Mouse (Mus musculus): Measurements from ENCODE around the gene Uncx. TPM values are rescaled to one million over a fixed set of nuclear protein-coding genes. Genes with fewer than 3 reads are reported as not detected.
"Not testable (repeated sequence)": the region's sequence is repeated elsewhere in the genome, so short reads cannot be mapped to it uniquely, and the experiment has no call there.

Gene Uncx
- polyA plus RNA-seq, 1 experiment from 2014 or later, result not detected

- no peak overlapping the region for H3K27ac ChIP-seq (ENCODE audit: low read depth, low read length)
Observed at GRCm38 (mm10) chr5:139581308-139581868, 38.1 kb downstream of the Uncx start.

GRCm38 (mm10) chr5:139584971-139585747 is 41.9 kb downstream of the Uncx start:
- ATAC-seq, result no peak

More at GRCm38 (mm10) chr5:139581308-139581868, 38.1 kb downstream of the Uncx start:
- Histone ChIP-seq H3K9ac (ENCODE audit: low read depth, low read length) (no peak overlapping the region), H3K4me1 (replicated peaks; ENCODE audit: control insufficient read depth, insufficient read depth, low read length) (no peaks in the 10 kb centered on the region), H3K36me3 (ENCODE audit: control insufficient read depth, insufficient read depth) (no peaks in the 10 kb centered on the region), H3K27me3 (replicated peaks; ENCODE audit: control insufficient read depth, insufficient read depth, low read length) (peaks cover 60% of the 10 kb centered on the region), H3K4me2 (replicated peaks; ENCODE audit: low read depth) (no peak overlapping the region), H3K9me3 (ENCODE audit: control insufficient read depth) (no peaks in the 10 kb centered on the region), H3K4me3 (ENCODE audit: low read depth, low read length) (no peak overlapping the region)
- TF ChIP-seq CTCF (IDR thresholded peaks at IDR 0.05; ENCODE audit: low read depth), result peak; percentile 12; the same call in 1 of the 2 replicates
- 6% methylated on average over 10 of the region's 10 CpGs for WGBS
- no peak for ATAC-seq

GRCm38 (mm10) chr5:139585748-139586060 is 42.4 kb downstream of the Uncx start:
- Histone ChIP-seq H3K27me3 (replicated peaks; ENCODE audit: control insufficient read depth, insufficient read depth, low read length) (peaks cover 56% of the 10 kb centered on the region), H3K4me1 (replicated peaks; ENCODE audit: control insufficient read depth, insufficient read depth, low read length) (no peaks in the 10 kb centered on the region), H3K4me2 (replicated peaks; ENCODE audit: low read depth) (no peak overlapping the region; the same call in 1 of the 2 replicates), H3K9me3 (ENCODE audit: control insufficient read depth) (no peaks in the 10 kb centered on the region), H3K4me3 (ENCODE audit: low read depth, low read length) (no peak overlapping the region), H3K9ac (ENCODE audit: low read depth, low read length) (no peak overlapping the region), H3K36me3 (ENCODE audit: control insufficient read depth, insufficient read depth) (no peaks in the 10 kb centered on the region), H3K27ac (ENCODE audit: low read depth, low read length) (no peak overlapping the region)
- 13% methylated on average over 8 of the region's 8 CpGs for WGBS
- no peak for ATAC-seq
- TF ChIP-seq CTCF (IDR thresholded peaks at IDR 0.05; ENCODE audit: low read depth), result no peak

More at GRCm38 (mm10) chr5:139584971-139585747, 41.9 kb downstream of the Uncx start:
- H3K9me3 ChIP-seq (ENCODE audit: control insufficient read depth), result no peaks in the 10 kb centered on the region
- H3K27ac ChIP-seq (ENCODE audit: low read depth, low read length), result no peak overlapping the region
- 8% methylated on average over 39 of the region's 39 CpGs for WGBS
- peak overlapping the region; percentile 17; the same call in 1 of the 2 replicates for H3K4me2 ChIP-seq (replicated peaks; ENCODE audit: low read depth)
- no peak overlapping the region for H3K4me3 ChIP-seq (ENCODE audit: low read depth, low read length)
- H3K9ac ChIP-seq (ENCODE audit: low read depth, low read length), result no peak overlapping the region
- no peaks in the 10 kb centered on the region for H3K36me3 ChIP-seq (ENCODE audit: control insufficient read depth, insufficient read depth)
- no peak for TF ChIP-seq CTCF (IDR thresholded peaks at IDR 0.05; ENCODE audit: low read depth)
- H3K4me1 ChIP-seq (replicated peaks; ENCODE audit: control insufficient read depth, insufficient read depth, low read length), result no peaks in the 10 kb centered on the region
- peaks cover 61% of the 10 kb centered on the region for H3K27me3 ChIP-seq (replicated peaks; ENCODE audit: control insufficient read depth, insufficient read depth, low read length)

GRCm38 (mm10) chr5:139587459-139587858 is 44.2 kb downstream of the Uncx start:
- WGBS, result 78% methylated on average over 4 of the region's 5 CpGs
- not testable (repeated sequence) for H3K4me1 ChIP-seq (replicated peaks; ENCODE audit: control insufficient read depth, insufficient read depth, low read length); H3K27ac ChIP-seq (ENCODE audit: low read depth, low read length); H3K4me3 ChIP-seq (ENCODE audit: low read depth, low read length); H3K36me3 ChIP-seq (ENCODE audit: control insufficient read depth, insufficient read depth); H3K4me2 ChIP-seq (replicated peaks; ENCODE audit: low read depth); H3K9me3 ChIP-seq (ENCODE audit: control insufficient read depth); ATAC-seq; H3K9ac ChIP-seq (ENCODE audit: low read depth, low read length)
- peak; percentile 36 for TF ChIP-seq CTCF (IDR thresholded peaks at IDR 0.05; ENCODE audit: low read depth)
- H3K27me3 ChIP-seq (replicated peaks; ENCODE audit: control insufficient read depth, insufficient read depth, low read length), result peaks cover 45% of the 10 kb centered on the region

- not testable (repeated sequence) for ATAC-seq; H3K9me3 ChIP-seq (ENCODE audit: control insufficient read depth); H3K4me1 ChIP-seq (replicated peaks; ENCODE audit: control insufficient read depth, insufficient read depth, low read length); H3K9ac ChIP-seq (ENCODE audit: low read depth, low read length); H3K4me3 ChIP-seq (ENCODE audit: low read depth, low read length); H3K4me2 ChIP-seq (replicated peaks; ENCODE audit: low read depth); H3K36me3 ChIP-seq (ENCODE audit: control insufficient read depth, insufficient read depth); H3K27ac ChIP-seq (ENCODE audit: low read depth, low read length)
- 27% methylated on average over 6 of the region's 6 CpGs for WGBS
- H3K27me3 ChIP-seq (replicated peaks; ENCODE audit: control insufficient read depth, insufficient read depth, low read length), result peaks cover 44% of the 10 kb centered on the region
Observed at GRCm38 (mm10) chr5:139590682-139591360, 47.5 kb downstream of the Uncx start.

- H3K9ac ChIP-seq (ENCODE audit: low read depth, low read length), result no peak overlapping the region
- no peaks in the 10 kb centered on the region for H3K36me3 ChIP-seq (ENCODE audit: control insufficient read depth, insufficient read depth)
- no peaks in the 10 kb centered on the region for H3K4me1 ChIP-seq (replicated peaks; ENCODE audit: control insufficient read depth, insufficient read depth, low read length)
- H3K27me3 ChIP-seq (replicated peaks; ENCODE audit: control insufficient read depth, insufficient read depth, low read length), result peaks cover 38% of the 10 kb centered on the region
- WGBS, result 73% methylated on average over 3 of the region's 3 CpGs
- no peak for TF ChIP-seq CTCF (IDR thresholded peaks at IDR 0.05; ENCODE audit: low read depth)
- H3K4me2 ChIP-seq (replicated peaks; ENCODE audit: low read depth), result no peak overlapping the region
- no peak overlapping the region for H3K4me3 ChIP-seq (ENCODE audit: low read depth, low read length)
- H3K27ac ChIP-seq (ENCODE audit: low read depth, low read length), result no peak overlapping the region
- ATAC-seq, result no peak
- H3K9me3 ChIP-seq (ENCODE audit: control insufficient read depth), result no peaks in the 10 kb centered on the region
Observed at GRCm38 (mm10) chr5:139592011-139592410, 48.7 kb downstream of the Uncx start.

All from intestine, postnatal 0 days (tissue).